Mouse (Mus musculus): ENCODE measurements around the gene Arl8b.

DNA sequence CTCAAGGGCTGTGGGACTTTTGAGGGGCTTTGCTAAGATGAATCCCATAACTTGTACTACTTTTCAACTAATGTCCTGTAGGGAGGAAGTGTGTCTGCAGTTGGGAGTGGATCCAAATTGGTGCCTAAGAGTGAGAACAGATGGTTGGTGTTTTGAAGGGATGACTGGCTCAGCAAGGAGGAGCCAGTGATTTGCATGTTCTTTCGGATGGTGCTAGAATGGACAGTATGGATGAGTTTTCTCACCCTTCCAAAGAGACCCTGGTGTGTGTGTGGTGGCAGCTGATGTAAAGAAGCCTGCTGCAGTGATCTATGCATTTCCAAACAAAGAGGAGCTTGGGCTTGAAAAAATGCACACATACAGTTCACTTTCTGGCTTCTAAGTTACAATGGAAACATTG is 22.3 kb downstream of the Arl8b start:
- TF ChIP-seq MXI1 (IDR thresholded peaks at IDR 0.05; ENCODE audit: low read depth, low read length) (no peak), ZMIZ1 (IDR thresholded peaks at IDR 0.05; ENCODE audit: low read depth, low read length) (no peak)
